Mouse (Mus musculus) neural tube, embryonic 12.5 days (tissue): ENCODE measurements around the gene Amdhd2. TPM values are rescaled to one million over a fixed set of nuclear protein-coding genes. Genes with fewer than 3 reads are reported as not detected.

Source experiments
- ATAC-seq: fragments of 200-750 bp; cut with Nextera tagmentation; 2 replicates; pipeline ENCODE4 v1.8.0; 2017; ENCODE audit warnings: low read depth, mild to moderate bottlenecking, moderate TSS enrichment, moderate library complexity; ENCODE audit not compliant: low FRiP score
- H3K27ac ChIP-seq: fragments of 300-500 bp; sonication (generic); 2 replicates; pipeline ENCODE4 v1.5.1; 2016
- H3K27me3 ChIP-seq: fragments of 300-500 bp; sonication (generic); replicated peaks from 2 replicates; pipeline ENCODE4 v1.6.1; 2016; ENCODE audit warnings: mild to moderate bottlenecking
- H3K36me3 ChIP-seq: fragments of 300-500 bp; sonication (generic); 2 replicates; pipeline ENCODE4 v1.6.1; 2016; ENCODE audit warnings: mild to moderate bottlenecking
- H3K4me1 ChIP-seq: fragments of 300-500 bp; sonication (generic); 2 replicates; pipeline ENCODE4 v1.6.1; 2016
- H3K4me2 ChIP-seq: fragments of 300-500 bp; sonication (generic); replicated peaks from 2 replicates; pipeline ENCODE4 v1.6.1; 2016; ENCODE audit warnings: mild to moderate bottlenecking
- H3K4me3 ChIP-seq: fragments of 300-500 bp; sonication (generic); 2 replicates; pipeline ENCODE4 v1.5.1; 2016
- H3K9ac ChIP-seq: fragments of 300-500 bp; sonication (generic); 2 replicates; pipeline ENCODE4 v1.6.1; 2016; ENCODE audit warnings: mild to moderate bottlenecking
- H3K9me3 ChIP-seq: fragments of 300-500 bp; sonication (generic); 2 replicates; pipeline ENCODE4 v1.6.1; 2016; ENCODE audit warnings: mild to moderate bottlenecking
- WGBS: fragments of 180-500 bp; shearing (Covaris S2); methylation state at CpG from one replicate; pipeline ENCODE4 v1.1.7; 2016; 5-methylcytosine and 5-hydroxymethylcytosine counted together
- polyA plus RNA-seq: library from polyadenylated mRNA; unstranded; fragments of >200 nt; fragmentation: Nextera tagmentation; extraction: Ambion mirVana; gene quantifications from 2 replicates; pipeline ENCODE4 v1.2.1, GENCODE M21; 2016

The Amdhd2 gene
- polyA plus RNA-seq, 1 experiment from 2014 or later: 36.0 TPM

GRCm38 (mm10) chr17:24167120-24167519 lies 3.6 kb upstream of the Amdhd2 start:
- Histone ChIP-seq H3K36me3 (peaks cover 17% of the 10 kb centered on the region), H3K27me3 (no peaks in the 10 kb centered on the region), H3K9ac (no peak overlapping the region), H3K9me3 (no peaks in the 10 kb centered on the region), H3K4me1 (peaks cover 31% of the 10 kb centered on the region), H3K4me2 (peak overlapping the region; percentile 94; the same call in 1 of the 2 replicates), H3K27ac (no peak overlapping the region), H3K4me3 (no peak overlapping the region)
- no peak for ATAC-seq
- 89% methylated on average over 6 of the region's 6 CpGs for WGBS

- peaks cover 25% of the 10 kb centered on the region for H3K4me1 ChIP-seq
- H3K9me3 ChIP-seq: no peaks in the 10 kb centered on the region
- 80% methylated on average over 11 of the region's 11 CpGs for WGBS
- H3K27ac ChIP-seq: no peak overlapping the region
- no peak overlapping the region for H3K4me2 ChIP-seq
- H3K27me3 ChIP-seq: no peaks in the 10 kb centered on the region
- H3K9ac ChIP-seq: no peak overlapping the region
- no peak overlapping the region for H3K4me3 ChIP-seq
- H3K36me3 ChIP-seq: peaks cover 20% of the 10 kb centered on the region
- no peak for ATAC-seq
Measured at GRCm38 (mm10) chr17:24164566-24165259, 1.1 kb upstream of the Amdhd2 start.

GRCm38 (mm10) chr17:24162584-24163175 lies 886 bp downstream of the Amdhd2 start:
- H3K4me3 ChIP-seq: peak overlapping the region; percentile 80
- ATAC-seq: peak; percentile 11
- no peaks in the 10 kb centered on the region for H3K27me3 ChIP-seq
- H3K9me3 ChIP-seq: no peaks in the 10 kb centered on the region
- H3K4me2 ChIP-seq: peak overlapping the region; percentile 98
- H3K27ac ChIP-seq: 0 out of 2 replicates have a peak overlapping the region, but pooled peaks have one; percentile 47
- peaks cover 25% of the 10 kb centered on the region for H3K36me3 ChIP-seq
- WGBS: 34% methylated on average over 17 of the region's 17 CpGs
- peak overlapping the region; percentile 88 for H3K9ac ChIP-seq
- peaks cover 17% of the 10 kb centered on the region for H3K4me1 ChIP-seq

GRCm38 (mm10) chr17:24161466-24161865 lies 2.1 kb downstream of the Amdhd2 start:
- ATAC-seq: no peak
- Histone ChIP-seq H3K4me2 (no peak overlapping the region), H3K4me1 (peaks cover 11% of the 10 kb centered on the region), H3K4me3 (no peak overlapping the region), H3K27me3 (no peaks in the 10 kb centered on the region), H3K27ac (no peak overlapping the region), H3K9me3 (no peaks in the 10 kb centered on the region), H3K36me3 (peaks cover 30% of the 10 kb centered on the region), H3K9ac (no peak overlapping the region)
- 85% methylated on average over 5 of the region's 5 CpGs for WGBS

- Histone ChIP-seq H3K4me2 (no peak overlapping the region), H3K27ac (no peak overlapping the region), H3K4me1 (peaks cover 4% of the 10 kb centered on the region), H3K9me3 (no peaks in the 10 kb centered on the region), H3K27me3 (no peaks in the 10 kb centered on the region), H3K4me3 (no peak overlapping the region), H3K36me3 (peaks cover 22% of the 10 kb centered on the region; the same call in 1 of the 2 replicates), H3K9ac (no peak overlapping the region)
- WGBS: 92% methylated on average over 4 of the region's 4 CpGs
- no peak for ATAC-seq
Measured at GRCm38 (mm10) chr17:24157526-24157925, 6.0 kb downstream of the Amdhd2 start.

- Histone ChIP-seq H3K4me1 (0 out of 2 replicates have a peak, but pooled peaks cover 3% of the 10 kb centered on the region), H3K9ac (no peak overlapping the region), H3K27me3 (no peaks in the 10 kb centered on the region), H3K36me3 (peaks cover 22% of the 10 kb centered on the region; the same call in 1 of the 2 replicates), H3K27ac (no peak overlapping the region), H3K4me2 (no peak overlapping the region), H3K4me3 (no peak overlapping the region), H3K9me3 (no peaks in the 10 kb centered on the region)
- 93% methylated on average over 6 of the region's 6 CpGs for WGBS
- no peak for ATAC-seq
Measured at GRCm38 (mm10) chr17:24157121-24157520, 6.4 kb downstream of the Amdhd2 start.

- no peak for ATAC-seq
- Histone ChIP-seq H3K36me3 (peaks cover 22% of the 10 kb centered on the region; the same call in 1 of the 2 replicates), H3K4me2 (no peak overlapping the region), H3K4me1 (peaks cover 8% of the 10 kb centered on the region; the same call in 1 of the 2 replicates), H3K27ac (no peak overlapping the region), H3K27me3 (no peaks in the 10 kb centered on the region), H3K9ac (no peak overlapping the region), H3K9me3 (no peaks in the 10 kb centered on the region), H3K4me3 (no peak overlapping the region)
- WGBS: 89% methylated on average over 3 of the region's 3 CpGs
Measured at GRCm38 (mm10) chr17:24156394-24156793, 7.2 kb downstream of the Amdhd2 start.

- Histone ChIP-seq H3K27me3 (no peaks in the 10 kb centered on the region), H3K9me3 (no peaks in the 10 kb centered on the region), H3K36me3 (peaks cover 22% of the 10 kb centered on the region; the same call in 1 of the 2 replicates), H3K4me1 (peaks cover 8% of the 10 kb centered on the region; the same call in 1 of the 2 replicates), H3K27ac (no peak overlapping the region), H3K4me3 (no peak overlapping the region), H3K9ac (no peak overlapping the region), H3K4me2 (no peak overlapping the region)
- no peak for ATAC-seq
- WGBS: 95% methylated on average over 9 of the region's 9 CpGs
Measured at GRCm38 (mm10) chr17:24155742-24156141, 7.8 kb downstream of the Amdhd2 start.

- Histone ChIP-seq H3K4me2 (no peak overlapping the region), H3K9ac (no peak overlapping the region), H3K4me3 (no peak overlapping the region), H3K27ac (no peak overlapping the region), H3K9me3 (no peaks in the 10 kb centered on the region), H3K4me1 (peaks cover 8% of the 10 kb centered on the region; the same call in 1 of the 2 replicates), H3K27me3 (no peaks in the 10 kb centered on the region), H3K36me3 (peaks cover 19% of the 10 kb centered on the region; the same call in 1 of the 2 replicates)
- WGBS: 84% methylated on average over 3 of the region's 3 CpGs
- no peak for ATAC-seq
Measured at GRCm38 (mm10) chr17:24154463-24154862, 9.1 kb downstream of the Amdhd2 start.

- peak; percentile 90 for ATAC-seq
- 2% methylated on average over 26 of the region's 26 CpGs for WGBS
- Histone ChIP-seq H3K4me1 (peaks cover 8% of the 10 kb centered on the region; the same call in 1 of the 2 replicates), H3K9ac (peak overlapping the region; percentile 51; the same call in 1 of the 2 replicates), H3K9me3 (no peaks in the 10 kb centered on the region), H3K36me3 (0 out of 2 replicates have a peak, but pooled peaks cover 9% of the 10 kb centered on the region), H3K4me3 (peak overlapping the region; percentile 25; the same call in 1 of the 2 replicates), H3K27me3 (no peaks in the 10 kb centered on the region), H3K4me2 (peak overlapping the region; percentile 66), H3K27ac (no peak overlapping the region)
Measured at GRCm38 (mm10) chr17:24151890-24152563, 11.5 kb downstream of the Amdhd2 start.

GRCm38 (mm10) chr17:24151382-24151781 lies 12.2 kb downstream of the Amdhd2 start:
- Histone ChIP-seq H3K36me3 (0 out of 2 replicates have a peak, but pooled peaks cover 4% of the 10 kb centered on the region), H3K9ac (no peak overlapping the region), H3K27ac (no peak overlapping the region), H3K9me3 (no peaks in the 10 kb centered on the region), H3K27me3 (no peaks in the 10 kb centered on the region), H3K4me1 (peaks cover 8% of the 10 kb centered on the region; the same call in 1 of the 2 replicates), H3K4me2 (peak overlapping the region; percentile 66; the same call in 1 of the 2 replicates), H3K4me3 (no peak overlapping the region)
- WGBS: 10% methylated on average over 7 of the region's 7 CpGs
- no peak for ATAC-seq

GRCm38 (mm10) chr17:24150824-24151223 lies 12.7 kb downstream of the Amdhd2 start, which contains the start of gene Pdpk1:
Gene Pdpk1, minus strand, starts transcription at chr17:24150924.
- WGBS: 90% methylated on average over 2 of the region's 2 CpGs
- peak within 1 kb of the TSS; percentile 51; the same call in 1 of the 2 replicates for H3K9ac ChIP-seq
- H3K36me3 ChIP-seq: 0 out of 2 replicates have a peak, but pooled peaks cover 4% of the 10 kb centered on the region
- H3K4me2 ChIP-seq: peak within 1 kb of the TSS; percentile 66
- no peaks in the 10 kb centered on the region for H3K27me3 ChIP-seq
- no peak within 1 kb of the TSS for H3K27ac ChIP-seq
- ATAC-seq: no peak
- no peaks in the 10 kb centered on the region for H3K9me3 ChIP-seq
- H3K4me3 ChIP-seq: 0 out of 2 replicates have a peak within 1 kb of the TSS, but pooled peaks have one; percentile 25
- peaks cover 8% of the 10 kb centered on the region; the same call in 1 of the 2 replicates for H3K4me1 ChIP-seq
